Mouse (Mus musculus): ENCODE data around the gene Fut8.

GRCm38 (mm10) chr12:77288507-77288906 lies 50.6 kb downstream of the Fut8 start:
- TF ChIP-seq TAL1 (IDR thresholded peaks at IDR 0.05; ENCODE audit: low read length) (no peak), GATA1 (IDR thresholded peaks at IDR 0.05; ENCODE audit: low read length) (no peak)

All from erythroblast, embryonic 14.5 days (primary cell).